Mouse (Mus musculus) thymus, postnatal 0 days (tissue): ENCODE results near the gene Rnf150. TPM values are rescaled to one million over a fixed set of nuclear protein-coding genes. Genes with fewer than 3 reads are reported as not detected.
"Not testable (repeated sequence)": the region's sequence is repeated elsewhere in the genome, so short reads cannot be mapped to it uniquely, and the experiment has no call there.

Experiments
- DNase-seq: peaks from one replicate; pipeline ENCODE4 v3.0.0-alpha.2; 2015; ENCODE audit warnings: low spot score
- polyA plus RNA-seq: library from polyadenylated mRNA; unstranded; fragments of >200 nt; fragmentation: Nextera tagmentation; extraction: Ambion mirVana; gene quantifications from 2 replicates; pipeline ENCODE4 v1.2.1, GENCODE M21; 2015

Rnf150 gene
- polyA plus RNA-seq, 1 experiment from 2014 or later = 0.33 TPM

DNA sequence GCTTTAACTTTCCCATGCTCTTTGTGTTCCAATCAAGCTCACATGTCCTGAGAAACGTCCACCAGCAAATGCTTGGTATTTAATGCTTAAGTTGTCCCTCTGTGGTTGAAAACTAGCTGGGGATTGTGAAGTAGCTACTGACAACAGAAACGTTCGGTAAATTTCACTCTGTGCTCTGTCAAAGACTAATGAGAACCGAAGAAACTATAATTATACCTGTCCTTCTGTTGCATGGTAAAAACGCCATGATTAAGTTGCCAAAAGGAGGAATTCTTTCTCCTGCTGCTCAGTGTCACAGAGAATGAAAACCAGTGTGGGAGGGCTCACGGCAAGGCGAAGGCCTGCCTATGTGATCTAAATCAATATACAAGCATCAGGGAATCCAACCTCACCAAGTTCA is 204.8 kb downstream of the Rnf150 start:
- no peak for DNase-seq

DNA sequence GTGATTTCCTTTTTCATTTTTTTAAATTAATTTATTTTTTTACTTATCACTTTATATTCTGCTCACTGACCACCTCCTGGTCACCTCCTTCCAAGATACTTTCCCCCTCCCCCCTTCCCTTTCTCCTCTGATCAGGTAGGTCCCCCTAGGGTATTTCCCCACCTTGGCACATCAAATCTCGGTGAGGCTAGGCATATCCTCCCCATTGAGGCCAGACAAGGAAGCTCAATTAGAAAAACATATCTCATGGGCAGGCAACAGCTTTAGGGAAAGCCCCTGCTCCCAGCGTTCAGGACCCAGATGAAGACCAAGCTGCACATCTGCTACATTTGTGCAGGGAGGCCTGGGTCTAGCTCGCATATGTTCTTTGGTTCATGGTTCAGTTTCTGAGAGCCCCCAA is 211.1 kb downstream of the Rnf150 start:
- DNase-seq = no peak

DNA sequence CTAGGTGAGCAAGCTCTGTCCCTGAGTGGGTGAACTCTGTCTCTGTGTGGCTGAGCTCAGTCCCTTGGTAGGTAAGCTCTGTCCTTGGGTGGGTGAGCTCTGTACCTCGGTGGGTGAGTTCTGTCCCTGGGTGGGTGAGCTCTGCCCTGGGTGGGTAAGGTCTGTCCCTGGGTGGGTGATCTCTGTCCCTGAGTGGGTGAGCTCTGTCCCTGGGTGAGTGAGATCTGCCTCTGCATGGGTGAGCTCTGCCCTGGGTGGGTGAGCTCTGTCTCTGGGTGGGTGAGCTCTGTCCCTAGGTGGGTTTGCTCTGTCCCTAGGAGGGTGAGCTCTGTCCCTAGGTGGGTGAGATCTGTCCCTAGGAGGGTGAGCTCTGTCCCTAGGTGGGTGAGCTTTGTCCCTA is 213.5 kb downstream of the Rnf150 start:
- no peak for DNase-seq

DNA sequence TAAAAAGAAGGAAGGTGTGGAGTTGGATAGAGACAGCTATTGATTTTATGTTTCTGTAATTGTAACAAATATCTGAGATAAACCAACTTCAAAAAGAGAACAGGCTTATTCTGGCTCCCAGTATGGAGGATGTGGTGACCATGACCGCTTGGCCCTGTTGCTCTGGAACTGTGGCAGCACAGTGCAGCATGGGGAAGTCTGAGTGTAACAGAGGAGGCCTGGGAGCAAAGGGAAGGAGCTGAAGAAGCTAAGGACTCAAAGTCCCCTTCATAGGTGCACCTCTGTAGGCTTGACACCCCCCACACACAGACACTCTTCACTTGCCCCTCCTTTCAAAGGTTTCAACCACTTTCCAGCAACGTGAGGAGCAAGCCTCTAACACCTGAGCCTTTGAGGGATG is 214.2 kb downstream of the Rnf150 start:
- DNase-seq = no peak

DNA sequence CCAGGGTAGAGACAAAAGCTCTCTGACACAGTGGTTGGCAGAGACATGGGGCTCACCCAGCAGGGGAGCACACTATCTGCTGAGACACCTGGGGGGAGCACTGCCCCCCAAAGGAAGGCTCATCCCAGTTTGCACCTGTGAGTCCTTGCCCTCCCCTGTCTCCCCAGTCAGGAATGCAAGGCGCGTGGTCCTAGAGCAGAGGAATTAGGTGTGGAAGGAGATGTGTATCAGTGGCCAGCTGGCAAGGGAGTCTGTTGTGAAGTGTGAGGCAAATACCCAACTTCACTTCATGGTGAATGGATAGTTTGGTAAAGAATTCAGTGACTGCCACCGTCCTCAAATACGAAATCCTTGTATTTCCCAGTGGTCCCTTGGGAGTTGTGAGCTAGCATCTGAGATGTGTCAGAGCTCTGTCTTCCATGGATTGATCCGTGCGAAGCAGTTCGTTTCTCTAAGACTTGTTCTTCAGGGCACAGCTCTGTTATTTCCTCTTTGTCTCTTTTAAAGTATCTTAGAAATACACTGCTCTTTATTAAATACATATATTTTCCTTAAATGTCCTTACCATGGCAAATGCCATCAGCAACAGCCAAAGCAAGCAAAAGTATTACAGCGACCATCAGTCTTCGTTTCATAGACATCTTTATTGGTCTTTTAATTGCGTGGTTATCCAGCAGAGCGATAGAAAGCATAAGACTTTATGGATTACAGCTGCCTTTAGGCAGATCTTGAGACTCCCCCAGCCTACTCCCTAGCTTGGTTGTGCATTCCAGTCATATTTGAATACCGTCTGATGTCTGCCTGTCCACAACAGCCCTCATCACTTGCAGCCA is 215.8 kb downstream of the Rnf150 start:
- DNase-seq = no peak

DNA sequence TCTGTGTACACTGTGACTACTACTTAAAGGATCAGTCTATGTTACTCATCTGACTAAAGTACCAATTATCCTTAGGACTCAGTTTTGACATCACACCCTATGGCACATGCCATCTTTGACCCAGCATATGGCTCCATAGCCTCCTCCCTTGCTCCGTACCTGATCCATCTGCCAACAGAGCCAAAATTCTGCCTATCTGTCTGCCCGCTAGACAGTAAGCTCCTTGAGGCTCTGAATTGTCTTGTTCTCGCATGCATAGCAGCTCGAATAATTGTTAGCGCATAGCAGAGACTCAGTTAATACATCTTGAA is 216.3 kb downstream of the Rnf150 start:
- no peak for DNase-seq

DNA sequence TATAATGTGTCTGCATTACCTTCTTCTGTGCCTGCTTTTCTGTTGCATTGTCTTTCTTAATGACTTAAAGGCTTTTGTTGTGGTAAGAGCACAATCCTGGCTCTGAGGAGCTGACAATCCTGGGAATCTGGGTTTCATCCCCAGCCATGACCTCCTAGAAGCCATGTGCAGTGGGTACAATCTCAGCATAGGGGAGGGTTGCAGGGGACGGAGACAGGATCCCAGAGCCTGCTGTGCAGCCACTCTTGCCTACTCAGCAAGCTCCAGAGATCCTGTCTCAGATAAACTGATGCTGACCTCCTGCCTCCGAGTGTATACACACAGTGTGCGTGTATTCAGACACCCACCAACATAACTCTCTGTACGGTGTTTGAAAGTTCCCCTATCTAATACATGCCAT is 218.1 kb downstream of the Rnf150 start:
- DNase-seq = no peak

DNA sequence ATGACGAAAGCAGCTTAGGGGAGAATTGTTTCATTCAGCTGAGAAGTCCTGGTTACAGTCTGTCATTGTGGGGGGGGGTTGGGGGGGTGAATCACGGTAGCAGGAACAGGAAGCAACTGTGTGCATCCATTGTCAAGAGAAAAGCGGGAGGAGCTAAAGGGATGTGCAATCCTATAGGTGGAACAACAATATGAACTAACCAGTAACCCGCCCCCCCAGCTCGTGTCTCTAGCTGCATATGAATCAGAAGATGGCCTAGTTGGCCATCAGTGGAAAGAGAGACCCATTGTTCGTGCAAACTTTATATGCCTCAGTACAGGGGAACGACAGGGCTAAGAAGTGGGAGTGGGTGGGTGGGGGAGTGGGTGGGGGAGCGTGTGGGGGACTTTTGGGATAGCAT is 218.7 kb downstream of the Rnf150 start:
- not testable (repeated sequence) for DNase-seq

DNA sequence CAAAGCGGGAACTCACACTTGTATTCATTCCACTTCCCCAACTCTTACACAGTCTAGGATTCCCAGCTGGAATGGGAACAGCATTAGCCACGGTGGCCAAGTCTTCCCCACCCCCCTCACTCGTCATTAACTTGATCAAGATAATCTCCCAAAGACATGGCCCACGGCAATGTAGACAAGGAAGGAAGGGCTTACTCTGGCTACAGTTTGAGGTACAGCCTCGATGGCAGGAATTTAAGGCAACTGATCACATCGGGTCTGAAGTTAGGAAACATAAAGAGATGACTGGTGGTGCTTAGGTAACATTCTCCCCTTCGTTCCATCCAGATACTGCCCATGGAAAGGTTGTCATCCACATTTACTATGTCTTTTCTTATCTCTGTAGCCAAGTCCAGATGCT is 219.1 kb downstream of the Rnf150 start:
- no peak for DNase-seq

DNA sequence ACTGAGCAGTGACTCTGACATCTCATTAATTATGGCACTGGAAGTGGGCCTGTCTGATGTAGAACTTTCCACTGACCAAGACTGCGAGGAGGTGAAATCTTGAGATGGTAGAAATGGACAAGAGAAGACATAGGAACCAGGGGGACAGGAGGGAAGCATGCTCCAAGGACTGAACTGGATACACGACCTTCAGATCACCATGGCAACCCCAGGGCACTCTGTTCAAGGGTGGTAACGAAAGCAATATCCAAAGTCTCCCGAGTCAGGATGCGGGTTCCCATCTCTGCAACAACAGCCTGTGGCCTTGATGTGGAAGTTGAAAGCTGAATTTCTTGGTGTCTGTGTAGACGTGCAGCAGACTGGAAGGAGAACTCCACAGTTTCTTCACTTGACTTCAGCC is 220.3 kb downstream of the Rnf150 start:
- no peak for DNase-seq

DNA sequence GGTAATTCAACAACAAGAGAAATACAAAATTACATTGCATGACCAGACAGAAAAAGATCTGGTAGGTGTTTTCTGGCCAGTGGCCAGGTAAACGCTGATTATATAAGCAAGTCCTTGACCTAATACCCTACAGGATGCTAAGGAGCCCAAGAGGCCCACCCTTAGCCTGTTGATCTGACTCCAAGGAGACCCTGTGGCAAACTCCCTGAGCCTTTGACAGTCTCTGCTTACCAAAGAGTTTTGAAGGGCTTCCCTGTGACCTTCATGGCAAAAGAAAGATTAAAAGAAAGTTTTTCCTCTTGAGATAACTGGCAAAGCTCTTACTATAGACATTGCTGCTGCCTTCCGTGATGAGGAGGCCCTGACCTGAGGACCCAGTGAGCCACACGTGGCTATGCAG is 222.4 kb downstream of the Rnf150 start:
- no peak for DNase-seq

DNA sequence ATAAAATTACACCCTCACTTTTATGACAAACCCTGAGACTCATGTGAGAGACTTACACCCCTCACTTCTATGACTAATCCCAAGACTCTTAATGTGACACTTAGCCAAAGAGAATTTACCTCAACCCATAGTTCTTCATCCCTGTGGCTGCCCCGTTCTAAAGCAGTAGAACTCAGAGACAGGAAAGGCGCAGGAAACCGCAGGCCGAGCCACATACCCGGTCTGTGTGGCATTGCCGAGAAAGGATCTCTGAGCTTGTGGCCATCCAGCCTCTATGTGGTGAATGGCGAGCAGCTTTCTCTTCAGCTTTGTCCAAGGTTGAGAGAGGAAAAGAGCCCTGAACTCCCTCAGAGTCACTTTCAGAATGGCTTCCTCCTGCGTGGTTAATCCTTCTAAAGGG is 223.5 kb downstream of the Rnf150 start:
- DNase-seq = no peak

DNA sequence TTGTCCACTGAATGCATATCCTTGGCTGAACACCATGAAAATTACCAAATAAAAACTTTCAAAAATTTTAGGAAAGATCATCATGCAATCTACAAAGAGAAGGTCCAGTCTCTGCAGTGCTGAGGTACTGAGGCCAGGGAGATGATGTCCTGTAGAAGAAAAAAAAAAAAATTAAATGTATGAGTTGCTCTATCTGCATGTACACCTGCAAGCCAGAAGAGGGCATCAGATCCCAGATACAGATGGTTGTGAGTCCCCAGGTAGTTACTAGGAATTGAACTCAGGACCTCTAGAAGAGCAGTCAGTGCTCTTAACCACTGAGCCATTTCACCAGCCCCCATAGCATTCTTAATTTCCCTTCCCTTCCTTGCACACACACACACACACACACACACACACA is 224.4 kb downstream of the Rnf150 start:
- no peak for DNase-seq

DNA sequence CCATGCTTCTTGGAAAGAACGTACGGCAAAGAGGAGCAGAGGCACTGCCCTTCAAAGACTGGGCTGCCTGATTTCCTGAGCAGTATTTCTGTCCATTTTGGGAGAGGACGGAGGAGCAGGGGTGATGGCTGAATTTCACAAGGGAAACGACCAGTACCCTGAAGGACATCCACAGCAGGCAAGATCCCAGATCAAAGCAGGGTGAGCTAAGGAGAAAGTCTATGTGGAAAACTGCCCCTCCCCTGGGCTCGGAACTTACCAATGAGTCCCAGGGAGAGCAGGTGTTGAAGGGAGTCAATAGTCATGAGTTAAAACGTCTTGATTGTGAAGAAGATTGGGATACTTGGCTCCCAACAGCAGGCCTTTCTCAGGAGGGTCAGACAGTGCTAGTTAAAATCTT is 225.0 kb downstream of the Rnf150 start:
- no peak for DNase-seq

DNA sequence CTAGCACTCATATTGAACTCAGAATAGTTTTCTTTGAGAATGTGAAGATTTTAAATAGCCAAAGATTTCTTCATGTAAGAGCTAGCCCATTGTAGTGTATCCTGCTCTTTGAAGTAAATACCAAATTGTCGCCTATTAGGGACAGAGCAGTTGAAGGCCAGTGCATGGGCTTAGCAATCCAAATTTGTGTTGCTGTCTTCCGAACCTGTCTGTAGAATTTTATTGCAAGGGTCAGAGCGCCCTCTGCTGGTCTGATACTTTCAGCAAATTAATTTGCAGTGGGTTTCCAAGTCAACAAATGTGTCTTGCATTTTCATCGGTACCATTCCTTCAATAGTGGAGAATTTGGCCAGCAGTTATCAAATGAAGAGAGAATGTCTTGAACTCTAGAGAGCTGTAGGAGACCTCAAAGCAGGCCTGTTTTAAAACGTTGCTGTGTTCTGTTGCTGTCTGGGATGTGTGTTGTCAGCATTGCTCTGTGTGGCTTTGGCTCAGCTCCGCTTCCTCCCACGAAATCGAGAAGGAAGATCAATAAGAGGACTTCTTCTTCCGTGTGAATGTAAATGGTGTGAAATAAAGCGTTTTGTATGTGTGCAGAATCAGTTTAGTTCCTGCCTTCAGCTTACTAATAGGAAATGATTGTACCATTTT is 226.3 kb downstream of the Rnf150 start:
- DNase-seq = peak; percentile 74

DNA sequence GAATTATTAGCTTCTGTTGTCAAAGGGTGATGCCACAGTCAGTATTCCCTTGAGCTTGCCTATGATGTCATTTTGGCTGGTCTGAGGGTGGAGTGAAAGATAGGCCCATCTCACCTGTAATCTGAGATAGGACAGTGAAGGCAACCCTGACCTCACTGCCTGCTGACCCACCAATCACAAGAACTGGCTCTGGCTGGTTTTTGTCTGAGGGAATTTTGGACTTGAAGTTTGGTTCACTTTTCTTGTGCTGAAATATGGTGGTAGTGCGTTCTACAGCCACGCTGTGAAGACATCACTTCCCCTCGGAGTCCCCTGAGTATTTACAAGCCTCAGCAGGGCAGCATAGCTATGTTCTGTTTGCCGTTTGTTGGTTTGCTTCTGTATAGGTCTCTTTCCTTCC is 227.3 kb downstream of the Rnf150 start:
- DNase-seq = no peak

DNA sequence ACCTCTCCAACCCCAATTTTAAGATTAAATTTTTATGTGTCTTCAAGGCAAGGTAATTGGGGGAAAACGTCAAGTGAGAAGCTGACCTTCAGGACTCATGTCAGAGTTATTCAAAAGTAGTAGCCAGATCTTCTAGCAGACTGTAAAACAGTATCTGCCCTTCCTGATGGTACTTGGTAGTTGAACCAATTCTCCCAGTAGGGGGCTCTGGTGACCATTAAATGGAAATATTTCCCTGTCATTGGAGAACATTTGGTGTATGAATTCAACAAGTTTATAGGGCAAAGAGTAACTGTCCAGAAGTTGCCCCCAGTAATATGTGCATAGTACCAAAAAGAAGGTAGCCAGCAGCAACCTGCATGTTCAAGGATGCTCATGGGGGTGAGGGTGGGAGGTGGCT is 236.9 kb downstream of the Rnf150 start:
- DNase-seq = no peak

DNA sequence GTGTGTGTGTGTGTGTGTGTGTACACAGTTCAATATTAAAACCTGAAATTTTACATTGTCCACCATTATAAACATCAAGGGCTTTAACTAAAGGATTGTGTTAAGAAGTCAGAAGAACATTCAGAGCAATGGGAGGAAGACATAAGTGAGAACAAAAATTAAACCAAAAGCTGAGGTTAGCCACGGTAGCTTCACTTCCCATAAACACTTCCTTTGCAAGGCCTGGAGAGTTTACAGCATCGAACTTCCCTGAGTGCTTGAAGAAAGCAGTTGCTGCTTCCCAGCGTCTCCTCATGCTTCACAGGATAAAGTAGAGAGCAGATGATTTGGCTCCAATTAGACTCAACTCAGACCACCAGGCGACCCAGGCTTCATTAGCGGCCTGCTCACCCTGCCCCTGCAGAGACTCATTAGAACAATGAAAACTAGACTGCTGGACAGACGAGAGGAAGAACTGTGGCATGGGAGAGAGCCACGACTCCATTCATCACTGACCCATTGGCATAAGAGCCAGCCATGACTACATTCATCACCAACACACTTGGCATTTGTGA is 239.9 kb downstream of the Rnf150 start:
- no peak for DNase-seq

DNA sequence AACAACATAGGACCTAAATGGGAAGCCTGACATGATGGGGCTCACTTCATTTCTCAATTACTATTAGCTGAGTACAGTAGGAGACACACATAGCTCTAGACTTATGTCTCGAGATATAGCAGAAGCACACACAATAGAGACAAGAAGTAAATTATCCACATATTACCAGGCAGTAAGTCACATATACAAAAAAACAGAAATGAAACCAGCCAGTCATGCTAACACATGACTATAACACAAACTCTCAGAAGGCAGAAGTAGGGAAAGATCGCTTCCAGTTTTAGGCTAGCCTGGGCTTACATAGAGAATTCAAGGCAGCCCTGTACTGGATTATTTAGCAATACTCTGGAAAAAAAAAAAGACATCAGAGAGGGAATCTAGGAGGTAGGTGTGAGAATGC is 240.8 kb downstream of the Rnf150 start:
- DNase-seq = no peak

DNA sequence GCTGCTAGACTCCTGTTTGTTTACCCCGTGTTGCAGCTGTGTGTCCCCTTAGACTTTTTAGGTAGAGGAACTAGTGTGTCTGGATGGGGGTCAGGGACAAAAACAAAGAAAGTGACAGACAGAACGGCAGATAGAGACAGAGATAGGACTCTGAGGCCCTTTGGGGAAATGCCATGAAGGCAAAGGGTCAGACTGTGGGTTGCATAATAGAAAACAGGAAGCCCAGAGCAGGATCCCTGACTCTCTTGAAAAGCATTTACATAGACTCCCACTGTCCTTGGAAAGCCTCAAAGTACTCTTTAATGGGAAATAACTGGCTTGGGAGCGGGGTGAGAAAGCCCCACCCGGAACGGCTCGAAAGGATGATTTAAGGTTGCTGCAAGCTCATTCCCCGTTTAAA is 246.6 kb downstream of the Rnf150 start:
- no peak for DNase-seq

DNA sequence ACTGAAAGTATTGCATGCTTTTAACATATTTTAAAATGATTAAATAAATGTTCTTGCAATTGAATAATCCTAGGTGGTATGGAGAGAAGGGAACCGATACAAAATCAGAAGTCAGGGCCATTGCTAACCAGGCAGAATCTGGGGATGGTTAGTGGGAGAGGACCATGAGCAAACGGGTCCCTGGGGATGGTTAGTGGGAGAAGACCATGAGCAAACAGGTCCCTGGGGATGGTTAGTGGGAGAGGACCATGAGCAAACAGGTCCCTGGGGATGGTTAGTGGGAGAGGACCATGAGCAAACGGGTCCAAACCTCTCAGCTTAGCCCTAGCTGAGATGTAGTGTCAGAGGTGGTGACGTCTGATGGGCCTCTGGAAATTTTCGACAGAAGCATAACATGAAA is 247.0 kb downstream of the Rnf150 start:
- DNase-seq = no peak

DNA sequence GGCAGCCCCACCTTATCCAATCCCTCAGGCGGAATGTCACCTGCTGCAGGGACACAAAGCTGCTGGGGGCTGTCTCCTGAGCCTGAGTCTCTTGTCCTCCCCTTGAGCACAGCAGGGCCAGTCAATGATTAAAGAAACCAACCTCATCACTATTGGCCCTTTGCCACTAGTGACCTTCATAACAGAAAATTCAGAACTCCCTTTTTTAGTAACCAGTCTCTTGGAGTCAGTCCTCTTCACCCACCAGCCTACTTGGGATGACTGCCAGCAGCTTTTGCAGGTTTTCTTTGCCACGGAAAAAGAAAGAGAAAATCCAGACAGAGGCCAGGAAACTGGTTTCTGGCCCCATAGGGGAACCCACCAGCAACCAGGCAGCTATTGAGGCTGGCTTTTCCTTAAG is 271.9 kb downstream of the Rnf150 start:
- DNase-seq = no peak

DNA sequence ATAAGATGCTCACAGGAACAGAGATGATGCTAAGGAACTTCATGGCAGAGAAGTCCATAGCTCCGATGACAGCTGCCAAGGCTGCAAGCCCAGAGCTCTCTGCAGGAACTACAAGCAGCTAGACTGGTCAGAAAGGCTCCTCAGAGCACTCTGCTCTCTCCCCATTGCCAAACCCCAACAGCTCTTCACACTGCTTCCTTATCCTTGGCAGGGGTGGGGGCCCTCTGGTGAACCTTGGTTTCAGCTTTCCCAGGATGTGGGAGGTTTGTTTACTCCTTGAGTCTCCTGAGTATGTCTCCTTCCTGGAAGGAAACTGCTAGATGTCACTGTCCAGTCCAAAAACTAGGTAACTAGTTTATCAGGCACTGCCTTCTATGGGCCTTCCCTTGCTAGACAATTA is 276.9 kb downstream of the Rnf150 start:
- no peak for DNase-seq
